Mouse (Mus musculus): ENCODE data around the gene Dpagt1. TPM values are rescaled to one million over a fixed set of nuclear protein-coding genes. Genes with fewer than 3 reads are reported as not detected.
"Not testable (repeated sequence)": the region's sequence is repeated elsewhere in the genome, so short reads cannot be mapped to it uniquely, and the experiment has no call there.

Gene Dpagt1
- polyA plus RNA-seq, 1 experiment from 2014 or later = 32.5 TPM

GRCm38 (mm10) chr9:44335331-44336092 lies 9.7 kb downstream of the Dpagt1 start:
- 0% methylated on average over 50 of the region's 50 CpGs for WGBS
- peak overlapping the region; percentile 80 for H3K4me3 ChIP-seq (ENCODE audit: low read length)
- H3K36me3 ChIP-seq (ENCODE audit: control insufficient read depth, insufficient read depth, low read length) = peaks cover 20% of the 10 kb centered on the region
- no peak for ATAC-seq
- H3K9ac ChIP-seq (ENCODE audit: low read depth, low read length) = peak overlapping the region; percentile 84
- H3K4me1 ChIP-seq (ENCODE audit: control insufficient read depth, insufficient read depth, low read depth, low read length) = peaks cover 21% of the 10 kb centered on the region
- peak overlapping the region; percentile 92 for H3K27ac ChIP-seq (ENCODE audit: low read depth, low read length)
- no peaks in the 10 kb centered on the region for H3K9me3 ChIP-seq (ENCODE audit: control insufficient read depth, low read length)
- no peaks in the 10 kb centered on the region for H3K27me3 ChIP-seq (replicated peaks; ENCODE audit: control insufficient read depth, insufficient read depth, low read length)
- peak overlapping the region; percentile 89 for H3K4me2 ChIP-seq (ENCODE audit: low read length)

GRCm38 (mm10) chr9:44336093-44336406 lies 10.2 kb downstream of the Dpagt1 start:
- no peaks in the 10 kb centered on the region for H3K27me3 ChIP-seq (replicated peaks; ENCODE audit: control insufficient read depth, insufficient read depth, low read length)
- H3K4me2 ChIP-seq (ENCODE audit: low read length) = peak overlapping the region; percentile 89
- no peak for ATAC-seq
- no peaks in the 10 kb centered on the region for H3K9me3 ChIP-seq (ENCODE audit: control insufficient read depth, low read length)
- WGBS = 2% methylated on average over 5 of the region's 5 CpGs
- H3K9ac ChIP-seq (ENCODE audit: low read depth, low read length) = peak overlapping the region; percentile 84
- H3K27ac ChIP-seq (ENCODE audit: low read depth, low read length) = peak overlapping the region; percentile 92; the same call in 1 of the 2 replicates
- H3K4me1 ChIP-seq (ENCODE audit: control insufficient read depth, insufficient read depth, low read depth, low read length) = peaks cover 21% of the 10 kb centered on the region
- peak overlapping the region; percentile 80 for H3K4me3 ChIP-seq (ENCODE audit: low read length)
- peaks cover 20% of the 10 kb centered on the region for H3K36me3 ChIP-seq (ENCODE audit: control insufficient read depth, insufficient read depth, low read length)

- peak overlapping the region; percentile 89 for H3K4me2 ChIP-seq (ENCODE audit: low read length)
- not testable (repeated sequence) for H3K27ac ChIP-seq (ENCODE audit: low read depth, low read length); ATAC-seq; H3K27me3 ChIP-seq (replicated peaks; ENCODE audit: control insufficient read depth, insufficient read depth, low read length); H3K9me3 ChIP-seq (ENCODE audit: control insufficient read depth, low read length)
- H3K4me3 ChIP-seq (ENCODE audit: low read length) = peak overlapping the region; percentile 5
- peaks cover 21% of the 10 kb centered on the region for H3K4me1 ChIP-seq (ENCODE audit: control insufficient read depth, insufficient read depth, low read depth, low read length)
- 31% methylated on average over 4 of the region's 4 CpGs for WGBS
- H3K36me3 ChIP-seq (ENCODE audit: control insufficient read depth, insufficient read depth, low read length) = peaks cover 18% of the 10 kb centered on the region
- H3K9ac ChIP-seq (ENCODE audit: low read depth, low read length) = peak overlapping the region; percentile 3; the same call in 1 of the 2 replicates
These were observed 10.7 kb downstream of the Dpagt1 start for GRCm38 (mm10) chr9:44336513-44336912.

- H3K4me2 ChIP-seq (ENCODE audit: low read length) = peak overlapping the region; percentile 89
- no peak for ATAC-seq
- peaks cover 21% of the 10 kb centered on the region for H3K4me1 ChIP-seq (ENCODE audit: control insufficient read depth, insufficient read depth, low read depth, low read length)
- peak overlapping the region; percentile 3; the same call in 1 of the 2 replicates for H3K9ac ChIP-seq (ENCODE audit: low read depth, low read length)
- no peak overlapping the region for H3K27ac ChIP-seq (ENCODE audit: low read depth, low read length)
- WGBS = 76% methylated on average over 3 of the region's 3 CpGs
- peak overlapping the region; percentile 5; the same call in 1 of the 2 replicates for H3K4me3 ChIP-seq (ENCODE audit: low read length)
- H3K27me3 ChIP-seq (replicated peaks; ENCODE audit: control insufficient read depth, insufficient read depth, low read length) = no peaks in the 10 kb centered on the region
- H3K9me3 ChIP-seq (ENCODE audit: control insufficient read depth, low read length) = no peaks in the 10 kb centered on the region
- peaks cover 14% of the 10 kb centered on the region for H3K36me3 ChIP-seq (ENCODE audit: control insufficient read depth, insufficient read depth, low read length)
These were observed 11.1 kb downstream of the Dpagt1 start for GRCm38 (mm10) chr9:44336964-44337363.

- Histone ChIP-seq H3K27me3 (replicated peaks; ENCODE audit: control insufficient read depth, insufficient read depth, low read length) (no peaks in the 10 kb centered on the region), H3K9me3 (ENCODE audit: control insufficient read depth, low read length) (no peaks in the 10 kb centered on the region), H3K4me1 (ENCODE audit: control insufficient read depth, insufficient read depth, low read depth, low read length) (peaks cover 21% of the 10 kb centered on the region), H3K36me3 (ENCODE audit: control insufficient read depth, insufficient read depth, low read length) (peaks cover 11% of the 10 kb centered on the region), H3K4me2 (ENCODE audit: low read length) (peak overlapping the region; percentile 89; the same call in 1 of the 2 replicates), H3K4me3 (ENCODE audit: low read length) (no peak overlapping the region), H3K9ac (ENCODE audit: low read depth, low read length) (no peak overlapping the region), H3K27ac (ENCODE audit: low read depth, low read length) (no peak overlapping the region)
- whole genome bisulfite sequencing = 67% methylated on average over 9 of the region's 9 CpGs
- ATAC-seq = no peak
These were observed 11.8 kb downstream of the Dpagt1 start for GRCm38 (mm10) chr9:44337436-44338169.

- no peaks in the 10 kb centered on the region for H3K9me3 ChIP-seq (ENCODE audit: control insufficient read depth, low read length)
- no peak overlapping the region for H3K9ac ChIP-seq (ENCODE audit: low read depth, low read length)
- 87% methylated on average over 5 of the region's 5 CpGs for WGBS
- no peak for ATAC-seq
- H3K4me3 ChIP-seq (ENCODE audit: low read length) = no peak overlapping the region
- H3K4me2 ChIP-seq (ENCODE audit: low read length) = no peak overlapping the region
- H3K27me3 ChIP-seq (replicated peaks; ENCODE audit: control insufficient read depth, insufficient read depth, low read length) = no peaks in the 10 kb centered on the region
- no peak overlapping the region for H3K27ac ChIP-seq (ENCODE audit: low read depth, low read length)
- peaks cover 1% of the 10 kb centered on the region; the same call in 1 of the 2 replicates for H3K36me3 ChIP-seq (ENCODE audit: control insufficient read depth, insufficient read depth, low read length)
- peaks cover 26% of the 10 kb centered on the region for H3K4me1 ChIP-seq (ENCODE audit: control insufficient read depth, insufficient read depth, low read depth, low read length)
These were observed 12.8 kb downstream of the Dpagt1 start for GRCm38 (mm10) chr9:44338574-44338973.

- ATAC-seq = no peak
- WGBS = 88% methylated on average over 5 of the region's 5 CpGs
- Histone ChIP-seq H3K4me3 (ENCODE audit: low read length) (no peak overlapping the region), H3K27me3 (replicated peaks; ENCODE audit: control insufficient read depth, insufficient read depth, low read length) (no peaks in the 10 kb centered on the region), H3K9me3 (ENCODE audit: control insufficient read depth, low read length) (no peaks in the 10 kb centered on the region), H3K36me3 (ENCODE audit: control insufficient read depth, insufficient read depth, low read length) (peaks cover 1% of the 10 kb centered on the region; the same call in 1 of the 2 replicates), H3K4me2 (ENCODE audit: low read length) (no peak overlapping the region), H3K27ac (ENCODE audit: low read depth, low read length) (no peak overlapping the region), H3K4me1 (ENCODE audit: control insufficient read depth, insufficient read depth, low read depth, low read length) (peaks cover 20% of the 10 kb centered on the region), H3K9ac (ENCODE audit: low read depth, low read length) (no peak overlapping the region)
These were observed 15.7 kb downstream of the Dpagt1 start for GRCm38 (mm10) chr9:44341487-44341886.

GRCm38 (mm10) chr9:44342173-44342572 lies 16.4 kb downstream of the Dpagt1 start:
- H3K9me3 ChIP-seq (ENCODE audit: control insufficient read depth, low read length) = no peaks in the 10 kb centered on the region
- H3K36me3 ChIP-seq (ENCODE audit: control insufficient read depth, insufficient read depth, low read length) = peaks cover 3% of the 10 kb centered on the region; the same call in 1 of the 2 replicates
- ATAC-seq = no peak
- no peaks in the 10 kb centered on the region for H3K27me3 ChIP-seq (replicated peaks; ENCODE audit: control insufficient read depth, insufficient read depth, low read length)
- H3K4me2 ChIP-seq (ENCODE audit: low read length) = no peak overlapping the region
- no peak overlapping the region for H3K9ac ChIP-seq (ENCODE audit: low read depth, low read length)
- no peak overlapping the region for H3K4me3 ChIP-seq (ENCODE audit: low read length)
- no peak overlapping the region for H3K27ac ChIP-seq (ENCODE audit: low read depth, low read length)
- peaks cover 13% of the 10 kb centered on the region for H3K4me1 ChIP-seq (ENCODE audit: control insufficient read depth, insufficient read depth, low read depth, low read length)
- WGBS = 87% methylated on average over 3 of the region's 3 CpGs

GRCm38 (mm10) chr9:44342605-44343004 lies 16.8 kb downstream of the Dpagt1 start:
- H3K4me2 ChIP-seq (ENCODE audit: low read length) = no peak overlapping the region; the same call in 1 of the 2 replicates
- no peak overlapping the region for H3K4me3 ChIP-seq (ENCODE audit: low read length)
- no peak overlapping the region for H3K9ac ChIP-seq (ENCODE audit: low read depth, low read length)

More at GRCm38 (mm10) chr9:44342605-44343004, 16.8 kb downstream of the Dpagt1 start:
- ATAC-seq = no peak
- Histone ChIP-seq H3K27me3 (replicated peaks; ENCODE audit: control insufficient read depth, insufficient read depth, low read length) (no peaks in the 10 kb centered on the region), H3K9me3 (ENCODE audit: control insufficient read depth, low read length) (no peaks in the 10 kb centered on the region), H3K36me3 (ENCODE audit: control insufficient read depth, insufficient read depth, low read length) (peaks cover 7% of the 10 kb centered on the region), H3K27ac (ENCODE audit: low read depth, low read length) (no peak overlapping the region), H3K4me1 (ENCODE audit: control insufficient read depth, insufficient read depth, low read depth, low read length) (peaks cover 8% of the 10 kb centered on the region)
- WGBS = 100% methylated on average over 1 of the region's 1 CpGs
